In genomic region chr13:68569589-68570336, GRCm38 (mm10) we compare ENCODE assay signal across 8 mouse cellular contexts. TPM values are rescaled to one million over a fixed set of nuclear protein-coding genes. Genes with fewer than 3 reads are reported as not detected.
DNase-seq lines count a peak whose midpoint lies in the region; ATAC-seq and TF ChIP-seq lines count a peak whose summit lies in the region.

No protein-coding gene starts in this region.

- no peak overlapping the region for H3K4me3 ChIP-seq in lung, embryonic 14.5 days (ENCODE audit: low read depth, low read length)

- no peak overlapping the region for H3K27ac ChIP-seq in lung, embryonic 14.5 days (ENCODE audit: low read depth)

- no peaks in the 10 kb centered on the region for H3K4me1 ChIP-seq in lung, embryonic 14.5 days (ENCODE audit: insufficient read depth)

- no peaks in the 10 kb centered on the region for H3K27me3 ChIP-seq in lung, embryonic 14.5 days (ENCODE audit: insufficient read depth, low read length)

- WGBS in lung, embryonic 14.5 days: 55% methylated on average over 17 of the region's 17 CpGs

- H3K9ac ChIP-seq in lung, embryonic 14.5 days: no peak overlapping the region

- peaks cover 69% of the 10 kb centered on the region for H3K36me3 ChIP-seq in lung, embryonic 14.5 days (ENCODE audit: insufficient read depth)

- peak; percentile 85 for TF ChIP-seq CTCF in lung, embryonic 14.5 days (IDR thresholded peaks at IDR 0.05; ENCODE audit: low read depth)

- peak; percentile 61; the same call in 1 of the 2 replicates for ATAC-seq in lung, embryonic 14.5 days (ENCODE audit: insufficient read depth)

- peak; percentile 40 for DNase-seq in adrenal gland, adult 2 months
- DNase-seq in adrenal gland, postnatal 4 days (ENCODE audit: low spot score in 2 of 2): no peak
- DNase-seq in MN1 (ENCODE audit: low spot score): peak; percentile 72
- peak; percentile 71 to 77 for DNase-seq in cerebellum, postnatal 14 days
- DNase-seq in frontal cortex, postnatal 25 days (ENCODE audit: low spot score in 2 of 2): peak; percentile 51 to 66
- DNase-seq in kidney, postnatal 25 days: peak; percentile 57 to 79
- peak; percentile 89 for DNase-seq in lung, embryonic 14.5 days
- DNase-seq in ovary, postnatal 14 days (ENCODE audit: low spot score): peak; percentile 64

- no peaks in the 10 kb centered on the region for H3K9me3 ChIP-seq in lung, embryonic 14.5 days (ENCODE audit: low read depth, low read length)

- no peak overlapping the region for H3K4me2 ChIP-seq in lung, embryonic 14.5 days

RNA-seq across cellular contexts. Expression of gene Mtrr, which starts 12.2 kb away (rescaled TPM):
- total RNA-seq in adrenal gland, adult 2 months (2021): 10 to 100 TPM; 15.8 to 16.6 TPM
- polyA plus RNA-seq in adrenal gland, adult 2 months (2012; rRNA removed): 8.6 and 9.2 TPM in 2 replicates
- 10 to 100 TPM; 26.0 to 30.0 TPM for total RNA-seq in adrenal gland, postnatal 4 days (2021)
- polyA plus RNA-seq in lung, embryonic 14.5 days (2014; fragmentation: Nextera tagmentation; extraction: Ambion mirVana): 21.6 and 23.8 TPM in 2 replicates

RNA-seq across cellular contexts. Expression of gene Fastkd3, which starts 12.3 kb away (rescaled TPM):
- total RNA-seq in adrenal gland, adult 2 months (2021): 10 to 100 TPM; 15.5 to 15.9 TPM
- 4.9 and 5.6 TPM in 2 replicates for polyA plus RNA-seq in adrenal gland, adult 2 months (2012; rRNA removed)
- 10 to 100 TPM; 21.5 to 23.8 TPM for total RNA-seq in adrenal gland, postnatal 4 days (2021)
- polyA plus RNA-seq in lung, embryonic 14.5 days (2014; fragmentation: Nextera tagmentation; extraction: Ambion mirVana): 39.1 and 41.0 TPM in 2 replicates

RNA-seq across cellular contexts. Expression of gene 1700001L19Rik, which starts 27.5 kb away (rescaled TPM):
- under 1 TPM in 1 of 2 experiments, not detected in 1; 0.20 TPM for total RNA-seq in adrenal gland, adult 2 months (2021)
- polyA plus RNA-seq in adrenal gland, adult 2 months (2012; rRNA removed): 0.09 TPM in 1 of 2 replicates, not detected in the other
- under 1 TPM; 0.31 to 0.42 TPM for total RNA-seq in adrenal gland, postnatal 4 days (2021)
- 0.65 and 0.83 TPM in 2 replicates for polyA plus RNA-seq in lung, embryonic 14.5 days (2014; fragmentation: Nextera tagmentation; extraction: Ambion mirVana)

Comparison
In these comparisons a context has a peak if more than half of its experiments do, and no peak if none do; other contexts are left out.
1. DNase-seq: peak in adrenal gland, adult 2 months (single experiment), MN1 (single experiment), cerebellum, postnatal 14 days (2 of 2), frontal cortex, postnatal 25 days (2 of 2), kidney, postnatal 25 days (2 of 2), lung, embryonic 14.5 days (single experiment) and ovary, postnatal 14 days (single experiment); none in adrenal gland, postnatal 4 days (0 of 2).